Mouse (Mus musculus) liver, embryonic 15.5 days (tissue): ENCODE data around the gene Pawr. TPM values are rescaled to one million over a fixed set of nuclear protein-coding genes. Genes with fewer than 3 reads are reported as not detected.
"Not testable (repeated sequence)": the region's sequence is repeated elsewhere in the genome, so short reads cannot be mapped to it uniquely, and the experiment has no call there.

Experiments used
- ATAC-seq: fragments of 200-750 bp; cut with Nextera tagmentation; 2 replicates; pipeline ENCODE4 v1.8.0; 2017; ENCODE audit warnings: moderate number of reproducible peaks, mild to moderate bottlenecking, moderate library complexity; ENCODE audit not compliant: insufficient read depth
- H3K27ac ChIP-seq: fragments of 300-500 bp; sonication (generic); replicated peaks from 2 replicates; pipeline ENCODE4 v1.5.1; 2015; ENCODE audit warnings: mild to moderate bottlenecking, inconsistent platforms
- H3K27me3 ChIP-seq: fragments of 300-500 bp; sonication (generic); 2 replicates; pipeline ENCODE4 v1.6.1; 2015; ENCODE audit warnings: mild to moderate bottlenecking, inconsistent platforms
- H3K36me3 ChIP-seq: fragments of 300-500 bp; sonication (generic); replicated peaks from 2 replicates; pipeline ENCODE4 v1.6.1; 2015; ENCODE audit warnings: moderate library complexity, mild to moderate bottlenecking, inconsistent platforms
- H3K4me1 ChIP-seq: fragments of 300-500 bp; sonication (generic); replicated peaks from 2 replicates; pipeline ENCODE4 v1.6.1; 2015; ENCODE audit warnings: inconsistent platforms
- H3K4me2 ChIP-seq: fragments of 300-500 bp; sonication (generic); 2 replicates; pipeline ENCODE4 v1.6.1; 2015; ENCODE audit warnings: moderate library complexity, mild to moderate bottlenecking, inconsistent platforms
- H3K4me3 ChIP-seq: fragments of 300-500 bp; sonication (generic); replicated peaks from 2 replicates; pipeline ENCODE4 v1.5.1; 2015; ENCODE audit warnings: mild to moderate bottlenecking, inconsistent platforms
- H3K9ac ChIP-seq: fragments of 300-500 bp; sonication (generic); 2 replicates; pipeline ENCODE4 v1.6.1; 2015; ENCODE audit warnings: moderate library complexity, mild to moderate bottlenecking, inconsistent platforms
- H3K9me3 ChIP-seq: fragments of 300-500 bp; sonication (generic); replicated peaks from 2 replicates; pipeline ENCODE4 v1.6.1; 2016; ENCODE audit warnings: inconsistent platforms
- WGBS: fragments of 180-500 bp; shearing (Covaris S2); methylation state at CpG from one replicate; pipeline ENCODE4 v1.1.7; 2015; ENCODE audit warnings: mixed read lengths; ENCODE audit not compliant: insufficient replicate concordance; 5-methylcytosine and 5-hydroxymethylcytosine counted together
- polyA plus RNA-seq: library from polyadenylated mRNA; unstranded; fragments of >200 nt; fragmentation: Nextera tagmentation; extraction: Ambion mirVana; gene quantifications from 2 replicates; pipeline ENCODE4 v1.2.1, GENCODE M21; 2015

The Pawr gene
- polyA plus RNA-seq, 1 experiment from 2014 or later, result 4.1 TPM

DNA sequence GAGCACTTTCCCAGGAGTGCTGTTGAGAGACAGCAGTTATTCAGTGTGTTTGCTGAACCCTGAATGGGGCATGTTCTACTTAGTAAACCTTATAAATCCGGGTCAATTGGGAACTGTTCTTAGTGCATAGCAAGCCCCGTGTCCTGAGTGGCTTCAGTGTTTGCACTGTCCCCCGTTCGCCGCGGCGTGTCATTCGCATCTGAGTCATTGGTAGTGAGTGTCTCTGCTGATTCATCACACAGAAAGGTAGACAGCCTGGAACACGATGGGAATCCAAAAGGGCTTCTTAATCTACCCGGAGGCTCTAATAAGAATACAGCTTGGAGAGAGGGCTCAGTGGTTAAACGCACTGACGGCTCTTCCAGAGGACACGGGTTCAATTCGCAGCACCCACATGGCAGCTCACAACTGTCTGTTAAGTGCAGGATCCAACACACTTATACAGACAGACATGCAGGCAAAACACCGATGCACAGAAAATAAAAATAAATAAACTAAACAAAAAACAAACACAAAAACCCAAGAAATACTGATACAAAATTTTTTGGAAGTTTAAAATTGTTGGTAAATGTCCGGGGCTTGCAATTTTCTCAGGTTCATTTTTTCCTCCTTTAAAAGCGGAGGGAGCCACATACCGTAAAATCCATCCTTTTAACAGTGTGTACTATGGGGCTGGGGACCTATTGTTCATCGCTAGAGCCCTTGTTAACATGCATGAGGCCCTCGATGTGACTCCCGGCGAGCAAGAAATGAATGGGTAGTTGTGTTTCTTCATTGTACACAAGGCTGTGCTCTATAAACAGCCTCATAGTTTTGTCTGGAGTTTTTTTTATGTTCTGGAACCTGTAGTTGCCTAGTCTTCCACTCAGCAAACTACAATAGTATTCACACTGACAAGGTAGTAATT lies 6.4 kb downstream of the Pawr start:
- H3K4me2 ChIP-seq, result no peak overlapping the region
- peaks cover 12% of the 10 kb centered on the region for H3K27me3 ChIP-seq
- H3K36me3 ChIP-seq, result no peaks in the 10 kb centered on the region
- peaks cover under 1% of the 10 kb centered on the region; the same call in 1 of the 2 replicates for H3K4me1 ChIP-seq
- no peaks in the 10 kb centered on the region for H3K9me3 ChIP-seq
- H3K4me3 ChIP-seq, result no peak overlapping the region
- H3K9ac ChIP-seq, result no peak overlapping the region
- no peak overlapping the region for H3K27ac ChIP-seq
- WGBS, result 81% methylated on average over 22 of the region's 22 CpGs
- ATAC-seq, result no peak

- ATAC-seq, result no peak
- WGBS, result 65% methylated on average over 5 of the region's 5 CpGs
- no peak overlapping the region for H3K9ac ChIP-seq
- no peaks in the 10 kb centered on the region for H3K9me3 ChIP-seq
- H3K4me3 ChIP-seq, result no peak overlapping the region
- H3K27me3 ChIP-seq, result peaks cover 4% of the 10 kb centered on the region
- no peak overlapping the region for H3K4me2 ChIP-seq
- no peaks in the 10 kb centered on the region for H3K4me1 ChIP-seq
- no peak overlapping the region for H3K27ac ChIP-seq
- H3K36me3 ChIP-seq, result no peaks in the 10 kb centered on the region
These were observed 7.2 kb downstream of the Pawr start for GRCm38 (mm10) chr10:108339118-108339517.

DNA sequence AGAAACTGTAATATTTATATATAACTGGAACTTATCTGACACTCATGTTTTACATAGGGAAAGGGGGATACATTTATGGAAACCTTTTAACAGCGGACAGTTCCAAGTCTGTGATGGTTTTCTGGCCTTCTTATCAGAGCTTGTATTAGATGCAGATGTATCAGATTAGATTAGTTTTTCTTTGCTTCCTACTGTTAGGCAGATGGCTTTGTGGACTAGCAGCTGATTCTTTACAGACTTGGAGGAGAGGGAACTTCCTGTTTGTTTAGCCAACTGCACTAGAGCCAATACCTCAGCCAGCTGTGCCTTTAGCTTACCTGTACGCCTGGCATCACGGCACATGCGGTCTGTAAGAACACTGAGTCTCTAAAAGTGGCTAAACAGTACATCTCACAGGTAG lies 8.0 kb downstream of the Pawr start:
- no peaks in the 10 kb centered on the region for H3K4me1 ChIP-seq
- H3K36me3 ChIP-seq, result no peaks in the 10 kb centered on the region
- H3K4me3 ChIP-seq, result no peak overlapping the region
- no peak overlapping the region for H3K4me2 ChIP-seq
- H3K9me3 ChIP-seq, result no peaks in the 10 kb centered on the region
- no peak overlapping the region for H3K9ac ChIP-seq
- H3K27ac ChIP-seq, result no peak overlapping the region
- ATAC-seq, result no peak
- WGBS, result 71% methylated on average over 4 of the region's 4 CpGs
- no peaks in the 10 kb centered on the region for H3K27me3 ChIP-seq

GRCm38 (mm10) chr10:108343734-108344133 lies 11.8 kb downstream of the Pawr start:
- ATAC-seq, result no peak
- Histone ChIP-seq H3K4me2 (no peak overlapping the region), H3K9ac (no peak overlapping the region), H3K9me3 (no peaks in the 10 kb centered on the region), H3K4me1 (no peaks in the 10 kb centered on the region), H3K27me3 (no peaks in the 10 kb centered on the region), H3K27ac (no peak overlapping the region), H3K36me3 (no peaks in the 10 kb centered on the region), H3K4me3 (no peak overlapping the region)

GRCm38 (mm10) chr10:108345123-108345522 lies 13.2 kb downstream of the Pawr start:
- Histone ChIP-seq H3K36me3 (no peaks in the 10 kb centered on the region), H3K27me3 (no peaks in the 10 kb centered on the region), H3K4me3 (no peak overlapping the region), H3K4me1 (no peaks in the 10 kb centered on the region), H3K27ac (no peak overlapping the region), H3K4me2 (no peak overlapping the region), H3K9me3 (no peaks in the 10 kb centered on the region), H3K9ac (no peak overlapping the region)
- WGBS, result 68% methylated on average over 9 of the region's 9 CpGs
- no peak for ATAC-seq

- not testable (repeated sequence) for ATAC-seq, H3K27ac ChIP-seq, H3K4me3 ChIP-seq, H3K4me2 ChIP-seq, H3K9me3 ChIP-seq, H3K4me1 ChIP-seq, H3K27me3 ChIP-seq, H3K36me3 ChIP-seq, H3K9ac ChIP-seq
- 84% methylated on average over 4 of the region's 4 CpGs for WGBS
These were observed 14.4 kb downstream of the Pawr start for GRCm38 (mm10) chr10:108346301-108346700.

GRCm38 (mm10) chr10:108350125-108351070 lies 18.5 kb downstream of the Pawr start:
- no peak overlapping the region for H3K4me3 ChIP-seq
- H3K27me3 ChIP-seq, result no peaks in the 10 kb centered on the region
- H3K27ac ChIP-seq, result no peak overlapping the region
- H3K36me3 ChIP-seq, result no peaks in the 10 kb centered on the region
- H3K9ac ChIP-seq, result no peak overlapping the region
- no peak for ATAC-seq
- H3K9me3 ChIP-seq, result no peaks in the 10 kb centered on the region
- no peak overlapping the region for H3K4me2 ChIP-seq
- WGBS, result 69% methylated on average over 9 of the region's 9 CpGs
- no peaks in the 10 kb centered on the region for H3K4me1 ChIP-seq

DNA sequence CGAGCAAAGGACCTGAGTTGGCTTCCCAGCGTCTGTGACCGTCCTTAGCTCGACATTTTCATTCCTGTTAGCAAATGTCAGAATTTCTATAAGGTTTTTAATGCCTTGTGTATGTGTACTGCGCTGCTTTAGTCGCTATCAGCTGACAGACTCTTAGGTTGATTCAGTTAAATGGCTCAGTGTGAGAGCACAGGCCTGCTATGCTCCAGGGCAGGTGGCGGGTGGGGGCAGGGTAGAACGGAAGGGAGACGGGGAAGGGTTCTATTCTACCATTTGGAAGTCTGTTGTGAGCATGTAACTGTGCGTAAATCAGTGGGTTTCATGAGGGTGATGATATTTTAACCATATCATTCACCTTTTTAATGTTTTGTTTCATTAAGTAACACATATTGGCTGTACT lies 21.0 kb downstream of the Pawr start:
- WGBS, result 72% methylated on average over 10 of the region's 10 CpGs
- Histone ChIP-seq H3K9me3 (no peaks in the 10 kb centered on the region), H3K27me3 (no peaks in the 10 kb centered on the region), H3K9ac (no peak overlapping the region), H3K4me2 (no peak overlapping the region), H3K27ac (no peak overlapping the region), H3K4me3 (no peak overlapping the region), H3K36me3 (no peaks in the 10 kb centered on the region), H3K4me1 (no peaks in the 10 kb centered on the region)
- ATAC-seq, result no peak

- Histone ChIP-seq H3K4me3 (no peak overlapping the region), H3K9ac (no peak overlapping the region), H3K9me3 (no peaks in the 10 kb centered on the region), H3K4me1 (no peaks in the 10 kb centered on the region), H3K36me3 (no peaks in the 10 kb centered on the region), H3K4me2 (no peak overlapping the region), H3K27me3 (no peaks in the 10 kb centered on the region), H3K27ac (no peak overlapping the region)
- WGBS, result 68% methylated on average over 10 of the region's 10 CpGs
- ATAC-seq, result no peak
These were observed 22.9 kb downstream of the Pawr start for GRCm38 (mm10) chr10:108354726-108355391.

DNA sequence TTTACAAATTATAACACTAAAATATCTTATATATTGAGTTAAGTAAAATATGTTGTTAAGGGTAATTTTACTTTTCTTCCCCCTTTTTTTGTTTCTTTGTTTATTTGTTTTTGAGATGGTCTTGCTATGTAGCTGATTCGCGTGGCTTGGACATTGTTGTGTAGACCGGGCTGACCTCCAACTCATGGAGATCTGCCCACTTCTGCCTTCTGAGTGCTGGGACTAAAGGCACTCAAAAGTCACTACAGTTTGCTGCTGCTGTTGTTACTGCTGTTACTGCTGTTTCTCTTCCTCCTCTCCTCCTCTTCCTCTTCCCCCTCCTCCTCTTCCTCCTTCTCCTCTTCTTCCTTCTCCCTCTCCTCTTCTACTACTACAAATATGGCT lies 23.5 kb downstream of the Pawr start:
- no peak for ATAC-seq
- WGBS, result 85% methylated on average over 3 of the region's 3 CpGs
- Histone ChIP-seq H3K27ac (no peak overlapping the region), H3K36me3 (no peaks in the 10 kb centered on the region), H3K9me3 (no peaks in the 10 kb centered on the region), H3K4me2 (no peak overlapping the region), H3K4me3 (no peak overlapping the region), H3K4me1 (no peaks in the 10 kb centered on the region), H3K9ac (no peak overlapping the region), H3K27me3 (no peaks in the 10 kb centered on the region)
